In genomic region chr17:15072211-15072610, GRCm38 (mm10) we compare ENCODE assay signal across 26 mouse cellular contexts. TPM values are rescaled to one million over a fixed set of nuclear protein-coding genes. Genes with fewer than 3 reads are reported as not detected.
A peak's percentile ranks its signal among the peaks of the same experiment; 100 is the strongest.
DNase-seq lines count a peak whose midpoint lies in the region; ATAC-seq lines count a peak whose summit lies in the region.
"Had no signal": no experiment of that assay in that cellular context is flagged by ENCODE, and none has a peak within 500 bp of the region (broad histone marks: within the 10 kb centered on the region; RNA-seq: fewer than 3 reads in every experiment).

No protein-coding gene starts in this region.

- 96% methylated on average over 2 of the region's 2 CpGs for WGBS in forebrain, embryonic 11.5 days
- 96% methylated on average over 2 of the region's 2 CpGs for WGBS in forebrain, embryonic 14.5 days
- 64% methylated on average over 2 of the region's 2 CpGs for WGBS in hindbrain, embryonic 13.5 days
- 82% methylated on average over 2 of the region's 2 CpGs for WGBS in hindbrain, embryonic 10.5 days
- 66% methylated on average over 2 of the region's 2 CpGs for WGBS in hindbrain, embryonic 15.5 days
- WGBS in neural tube, embryonic 13.5 days = 29% methylated on average over 2 of the region's 2 CpGs

- no peak overlapping the region for H3K4me3 ChIP-seq in forebrain, embryonic 11.5 days (ENCODE audit: low read depth, low read length)
- H3K4me3 ChIP-seq in forebrain, embryonic 14.5 days (ENCODE audit: low read depth, low read length) = no peak overlapping the region
- H3K4me3 ChIP-seq in hindbrain, embryonic 13.5 days = no peak overlapping the region
- no peak overlapping the region for H3K4me3 ChIP-seq in hindbrain, embryonic 10.5 days
- no peak overlapping the region for H3K4me3 ChIP-seq in hindbrain, embryonic 15.5 days
- no peak overlapping the region for H3K4me3 ChIP-seq in neural tube, embryonic 13.5 days
- H3K4me3 ChIP-seq: forebrain, embryonic 10.5 days; heart, embryonic 12.5 days; heart, embryonic 15.5 days had no signal

- no peaks in the 10 kb centered on the region for H3K9me3 ChIP-seq in forebrain, embryonic 11.5 days (ENCODE audit: control insufficient read depth, low read length)
- H3K9me3 ChIP-seq in forebrain, embryonic 14.5 days (replicated peaks; ENCODE audit: control insufficient read depth, low read length) = no peaks in the 10 kb centered on the region
- no peaks in the 10 kb centered on the region for H3K9me3 ChIP-seq in hindbrain, embryonic 13.5 days
- no peaks in the 10 kb centered on the region for H3K9me3 ChIP-seq in hindbrain, embryonic 10.5 days
- no peaks in the 10 kb centered on the region for H3K9me3 ChIP-seq in hindbrain, embryonic 15.5 days
- H3K9me3 ChIP-seq in neural tube, embryonic 13.5 days = no peaks in the 10 kb centered on the region
- H3K9me3 ChIP-seq: forebrain, embryonic 10.5 days; heart, embryonic 12.5 days; heart, embryonic 15.5 days had no signal

- H3K27ac ChIP-seq in forebrain, embryonic 11.5 days (ENCODE audit: low read depth, low read length) = no peak overlapping the region
- no peak overlapping the region for H3K27ac ChIP-seq in forebrain, embryonic 14.5 days (ENCODE audit: low read depth, low read length)
- H3K27ac ChIP-seq in hindbrain, embryonic 13.5 days = no peak overlapping the region
- no peak overlapping the region for H3K27ac ChIP-seq in hindbrain, embryonic 10.5 days
- no peak overlapping the region for H3K27ac ChIP-seq in hindbrain, embryonic 15.5 days (replicated peaks)
- H3K27ac ChIP-seq in neural tube, embryonic 13.5 days (replicated peaks) = no peak overlapping the region
- H3K27ac ChIP-seq: forebrain, embryonic 10.5 days; heart, embryonic 15.5 days had no signal

- H3K9ac ChIP-seq in forebrain, embryonic 11.5 days (ENCODE audit: low read length) = no peak overlapping the region
- no peak overlapping the region for H3K9ac ChIP-seq in forebrain, embryonic 14.5 days (ENCODE audit: low read length)
- H3K9ac ChIP-seq in hindbrain, embryonic 13.5 days = no peak overlapping the region
- H3K9ac ChIP-seq in hindbrain, embryonic 15.5 days = no peak overlapping the region
- H3K9ac ChIP-seq in neural tube, embryonic 13.5 days = no peak overlapping the region
- H3K9ac ChIP-seq: heart, embryonic 12.5 days; heart, embryonic 15.5 days had no signal

- H3K4me2 ChIP-seq in forebrain, embryonic 11.5 days (ENCODE audit: low read depth, low read length, severe bottlenecking) = no peak overlapping the region
- H3K4me2 ChIP-seq in forebrain, embryonic 14.5 days (ENCODE audit: low read length) = no peak overlapping the region
- H3K4me2 ChIP-seq in hindbrain, embryonic 13.5 days = no peak overlapping the region
- H3K4me2 ChIP-seq in hindbrain, embryonic 15.5 days = no peak overlapping the region
- no peak overlapping the region for H3K4me2 ChIP-seq in neural tube, embryonic 13.5 days
- H3K4me2 ChIP-seq: heart, embryonic 12.5 days; heart, embryonic 15.5 days had no signal

- H3K36me3 ChIP-seq in forebrain, embryonic 11.5 days (ENCODE audit: control insufficient read depth, insufficient read depth, low read length) = no peaks in the 10 kb centered on the region
- H3K36me3 ChIP-seq in forebrain, embryonic 14.5 days (ENCODE audit: control insufficient read depth, insufficient read depth, low read length) = no peaks in the 10 kb centered on the region
- H3K36me3 ChIP-seq in hindbrain, embryonic 13.5 days = no peaks in the 10 kb centered on the region
- no peaks in the 10 kb centered on the region for H3K36me3 ChIP-seq in hindbrain, embryonic 10.5 days
- H3K36me3 ChIP-seq in hindbrain, embryonic 15.5 days = no peaks in the 10 kb centered on the region
- H3K36me3 ChIP-seq in neural tube, embryonic 13.5 days = no peaks in the 10 kb centered on the region
- H3K36me3 ChIP-seq: forebrain, embryonic 10.5 days; heart, embryonic 12.5 days; heart, embryonic 15.5 days had no signal

- ATAC-seq in forebrain, embryonic 11.5 days (replicated peaks; ENCODE audit: low FRiP score) = no peak
- no peak for ATAC-seq in forebrain, embryonic 14.5 days
- peak; percentile 63; the same call in 1 of the 2 replicates for ATAC-seq in hindbrain, embryonic 13.5 days (ENCODE audit: low FRiP score)
- 0 out of 2 replicates have a peak, but pooled peaks have one; percentile 44 for ATAC-seq in hindbrain, embryonic 15.5 days (ENCODE audit: low FRiP score, low read depth)
- ATAC-seq in neural tube, embryonic 13.5 days (ENCODE audit: low read depth) = peak; percentile 75; the same call in 1 of the 2 replicates
- ATAC-seq in megakaryocyte, adult 5-6 weeks (ENCODE audit: poor library complexity, severe bottlenecking) = no peak
- ATAC-seq: activated CD4-positive, CD25-positive, alpha-beta regulatory T cell, adult 4 months; forebrain, embryonic 16.5 days; intestine, postnatal 0 days had no signal

- H3K27me3 ChIP-seq in forebrain, embryonic 11.5 days (ENCODE audit: control insufficient read depth, insufficient read depth, low read length) = no peaks in the 10 kb centered on the region
- no peaks in the 10 kb centered on the region for H3K27me3 ChIP-seq in forebrain, embryonic 14.5 days (replicated peaks; ENCODE audit: control insufficient read depth, insufficient read depth, low read length)
- peaks cover 9% of the 10 kb centered on the region; the same call in 1 of the 2 replicates for H3K27me3 ChIP-seq in hindbrain, embryonic 13.5 days
- peaks cover 18% of the 10 kb centered on the region for H3K27me3 ChIP-seq in hindbrain, embryonic 10.5 days (ENCODE audit: insufficient read depth, poor library complexity, severe bottlenecking)
- no peaks in the 10 kb centered on the region for H3K27me3 ChIP-seq in hindbrain, embryonic 15.5 days
- H3K27me3 ChIP-seq in neural tube, embryonic 13.5 days = 0 out of 2 replicates have a peak, but pooled peaks cover 4% of the 10 kb centered on the region

- peak; percentile 38 for DNase-seq in forebrain, embryonic 11.5 days (ENCODE audit: low spot score)
- no peak for DNase-seq in forebrain, embryonic 14.5 days (ENCODE audit: low spot score)
- DNase-seq in hindbrain, embryonic 10.5 days (ENCODE audit: low spot score) = no peak
- no peak for DNase-seq in layer of hippocampus, adult 11-12 months (ENCODE audit: low spot score)
- DNase-seq: adrenal gland, adult 8-10 months; adrenal gland, postnatal 25 days; cerebellum, adult 18-20 months; cerebellum, adult 9-10 months; cerebellum, postnatal 14 days; gastrocnemius, postnatal 10 days; gastrocnemius, postnatal 36 days; heart, postnatal 10 days; heart, postnatal 36 days had no signal

- H3K4me1 ChIP-seq in forebrain, embryonic 11.5 days (replicated peaks; ENCODE audit: control insufficient read depth, insufficient read depth, low read length) = no peaks in the 10 kb centered on the region
- no peaks in the 10 kb centered on the region for H3K4me1 ChIP-seq in forebrain, embryonic 14.5 days (ENCODE audit: control insufficient read depth, insufficient read depth, low read length)
- no peaks in the 10 kb centered on the region for H3K4me1 ChIP-seq in hindbrain, embryonic 13.5 days (replicated peaks)
- H3K4me1 ChIP-seq in hindbrain, embryonic 10.5 days (replicated peaks) = peaks cover 19% of the 10 kb centered on the region
- no peaks in the 10 kb centered on the region for H3K4me1 ChIP-seq in hindbrain, embryonic 15.5 days (replicated peaks)
- peaks cover 5% of the 10 kb centered on the region; the same call in 1 of the 2 replicates for H3K4me1 ChIP-seq in neural tube, embryonic 13.5 days (replicated peaks)

RNA-seq across cellular contexts. Expression of gene Gm3448, which starts 30.9 kb away (rescaled TPM):
- polyA plus RNA-seq in forebrain, embryonic 11.5 days (2014; fragmentation: Nextera tagmentation; extraction: Ambion mirVana) = 4.2 and 4.6 TPM in 2 replicates
- polyA plus RNA-seq in forebrain, embryonic 14.5 days (2014; fragmentation: Nextera tagmentation; extraction: Ambion mirVana) = 2.8 and 4.2 TPM in 2 replicates
- 4.9 and 5.1 TPM in 2 replicates for polyA plus RNA-seq in hindbrain, embryonic 13.5 days (2015; fragmentation: Nextera tagmentation; extraction: Ambion mirVana)
- 4.1 and 4.4 TPM in 2 replicates for polyA plus RNA-seq in hindbrain, embryonic 10.5 days (2016; fragmentation: Nextera tagmentation; extraction: Ambion mirVana)
- polyA plus RNA-seq in hindbrain, embryonic 15.5 days (2015; fragmentation: Nextera tagmentation; extraction: Ambion mirVana) = 3.5 and 4.2 TPM in 2 replicates
- polyA plus RNA-seq in neural tube, embryonic 13.5 days (2015; fragmentation: Nextera tagmentation; extraction: Ambion mirVana) = 3.4 and 4.0 TPM in 2 replicates
- total RNA-seq in megakaryocyte, adult 5-6 weeks (2015) = 5.4 and 5.7 TPM in 2 replicates
- total RNA-seq in megakaryocyte, adult 5-6 weeks (2017) = 7.0 and 8.3 TPM in 2 replicates

RNA-seq across cellular contexts. Expression of gene Tcte3, which starts 30.9 kb away (rescaled TPM):
- not detected in 2 replicates for polyA plus RNA-seq in forebrain, embryonic 11.5 days (2014; fragmentation: Nextera tagmentation; extraction: Ambion mirVana)
- polyA plus RNA-seq in forebrain, embryonic 14.5 days (2014; fragmentation: Nextera tagmentation; extraction: Ambion mirVana) = 0.65 TPM in 1 of 2 replicates, not detected in the other
- 1.1 TPM in 1 of 2 replicates, not detected in the other for polyA plus RNA-seq in hindbrain, embryonic 13.5 days (2015; fragmentation: Nextera tagmentation; extraction: Ambion mirVana)
- 0.72 TPM in 1 of 2 replicates, not detected in the other for polyA plus RNA-seq in hindbrain, embryonic 10.5 days (2016; fragmentation: Nextera tagmentation; extraction: Ambion mirVana)
- 0.52 and 0.71 TPM in 2 replicates for polyA plus RNA-seq in hindbrain, embryonic 15.5 days (2015; fragmentation: Nextera tagmentation; extraction: Ambion mirVana)
- 0.92 TPM in 1 of 2 replicates, not detected in the other for polyA plus RNA-seq in neural tube, embryonic 13.5 days (2015; fragmentation: Nextera tagmentation; extraction: Ambion mirVana)
- total RNA-seq in megakaryocyte, adult 5-6 weeks (2015) = 0.39 and 4.2 TPM in 2 replicates
- 0.81 TPM in 1 of 2 replicates, not detected in the other for total RNA-seq in megakaryocyte, adult 5-6 weeks (2017)
- total RNA-seq: gastrocnemius, adult 18-20 months; gastrocnemius, postnatal 36 days; granulocyte monocyte progenitor cell, adult 5-6 weeks; heart, postnatal 36 days had no signal
- polyA plus RNA-seq: embryonic facial prominence, embryonic 14.5 days; forebrain, embryonic 16.5 days had no signal

RNA-seq across cellular contexts. Expression of gene Ermard, which starts 31.2 kb away (rescaled TPM):
- 98.2 and 107 TPM in 2 replicates for polyA plus RNA-seq in forebrain, embryonic 11.5 days (2014; fragmentation: Nextera tagmentation; extraction: Ambion mirVana)
- polyA plus RNA-seq in forebrain, embryonic 14.5 days (2014; fragmentation: Nextera tagmentation; extraction: Ambion mirVana) = 54.7 and 67.5 TPM in 2 replicates
- 97.6 and 104 TPM in 2 replicates for polyA plus RNA-seq in hindbrain, embryonic 13.5 days (2015; fragmentation: Nextera tagmentation; extraction: Ambion mirVana)
- polyA plus RNA-seq in hindbrain, embryonic 10.5 days (2016; fragmentation: Nextera tagmentation; extraction: Ambion mirVana) = 89.6 and 92.5 TPM in 2 replicates
- polyA plus RNA-seq in hindbrain, embryonic 15.5 days (2015; fragmentation: Nextera tagmentation; extraction: Ambion mirVana) = 69.1 and 73.3 TPM in 2 replicates
- 97.4 and 101 TPM in 2 replicates for polyA plus RNA-seq in neural tube, embryonic 13.5 days (2015; fragmentation: Nextera tagmentation; extraction: Ambion mirVana)
- total RNA-seq in megakaryocyte, adult 5-6 weeks (2015) = 82.8 and 84.3 TPM in 2 replicates
- total RNA-seq in megakaryocyte, adult 5-6 weeks (2017) = 45.1 and 59.1 TPM in 2 replicates

Comparison
In these comparisons a context has a peak if more than half of its experiments do, and no peak if none do; other contexts are left out.
1. ATAC-seq: peak in hindbrain, embryonic 13.5 days (single experiment), hindbrain, embryonic 15.5 days (single experiment) and neural tube, embryonic 13.5 days (single experiment); none in forebrain, embryonic 11.5 days (single experiment), forebrain, embryonic 14.5 days (single experiment) and megakaryocyte, adult 5-6 weeks (single experiment).